Mouse (Mus musculus) liver, adult (tissue): ENCODE data around the gene Duox2.

Source experiments
- GATA4 ChIP-seq: IDR thresholded peaks from 2 replicates; pipeline ENCODE4 v1.6.1; 2014; ENCODE audit warnings: mild to moderate bottlenecking, low read length; ENCODE audit not compliant: insufficient replicate concordance

The Duox2 gene

GRCm38 (mm10) chr2:122306184-122306583, 7.9 kb upstream of the Duox2 start:
- TF ChIP-seq GATA4 = no peak

- no peak for TF ChIP-seq GATA4
Measured at GRCm38 (mm10) chr2:122305097-122305892, 7.0 kb upstream of the Duox2 start.

GRCm38 (mm10) chr2:122304544-122304943, 6.3 kb upstream of the Duox2 start:
- no peak for TF ChIP-seq GATA4

- TF ChIP-seq GATA4 = no peak
Measured at GRCm38 (mm10) chr2:122302574-122303241, 4.5 kb upstream of the Duox2 start.

GRCm38 (mm10) chr2:122301921-122302573, 3.8 kb upstream of the Duox2 start:
- TF ChIP-seq GATA4 = no peak

GRCm38 (mm10) chr2:122301081-122301920, 3.1 kb upstream of the Duox2 start:
- no peak for TF ChIP-seq GATA4

- TF ChIP-seq GATA4 = no peak
Measured at GRCm38 (mm10) chr2:122300656-122301020, 2.4 kb upstream of the Duox2 start.

GRCm38 (mm10) chr2:122299911-122300655, 1.8 kb upstream of the Duox2 start:
- TF ChIP-seq GATA4 = no peak

- TF ChIP-seq GATA4 = no peak
Measured at GRCm38 (mm10) chr2:122298596-122299490, 594 bp upstream of the Duox2 start, which contains the start of gene Duoxa2. Gene Duoxa2 (plus strand): TSS chr2:122298900.

- TF ChIP-seq GATA4 = no peak
Measured at GRCm38 (mm10) chr2:122297271-122298095, 766 bp downstream of the Duox2 start.

- no peak for TF ChIP-seq GATA4
Measured at GRCm38 (mm10) chr2:122294916-122295315, 3.3 kb downstream of the Duox2 start.

GRCm38 (mm10) chr2:122286137-122286536, 12.1 kb downstream of the Duox2 start:
- TF ChIP-seq GATA4 = no peak

- no peak for TF ChIP-seq GATA4
Measured at GRCm38 (mm10) chr2:122284091-122284490, 14.2 kb downstream of the Duox2 start.
